Mouse (Mus musculus) B cell, adult 2 months (primary cell): Measurements from ENCODE around the gene Akap5.

Source experiments
- DNase-seq, 2 experiments: peaks; one replicate each; pipeline ENCODE4 v3.0.0; 2022

Gene Akap5

DNA sequence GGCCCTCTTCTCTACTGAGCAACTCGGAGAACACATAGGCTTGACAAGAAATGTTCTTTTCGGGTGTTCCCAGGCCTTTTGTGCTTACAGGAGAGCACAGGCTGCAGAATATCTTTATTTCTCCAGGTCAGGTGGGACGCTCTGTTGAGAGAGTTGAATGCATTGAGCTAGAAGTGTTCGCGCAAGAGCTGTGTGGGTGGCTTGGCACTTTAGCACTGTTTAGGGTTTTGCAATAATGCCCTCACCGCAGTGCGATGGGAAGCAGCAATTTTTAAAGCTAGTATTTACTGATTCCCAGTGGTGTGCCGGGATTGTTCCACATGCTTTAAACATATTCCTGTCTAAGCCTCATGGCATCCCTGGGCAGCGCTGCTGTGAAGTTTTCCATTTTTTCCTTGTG, 13.5 kb upstream of the Akap5 start:
- no peak for DNase-seq

- DNase-seq: no peak
Measured at GRCm38 (mm10) chr12:76311951-76312350, 12.7 kb upstream of the Akap5 start.

GRCm38 (mm10) chr12:76318282-76319212, 6.1 kb upstream of the Akap5 start:
- DNase-seq: peak; percentile 72 to 75

GRCm38 (mm10) chr12:76326437-76327220, 1.9 kb downstream of the Akap5 start:
- DNase-seq: no peak

DNA sequence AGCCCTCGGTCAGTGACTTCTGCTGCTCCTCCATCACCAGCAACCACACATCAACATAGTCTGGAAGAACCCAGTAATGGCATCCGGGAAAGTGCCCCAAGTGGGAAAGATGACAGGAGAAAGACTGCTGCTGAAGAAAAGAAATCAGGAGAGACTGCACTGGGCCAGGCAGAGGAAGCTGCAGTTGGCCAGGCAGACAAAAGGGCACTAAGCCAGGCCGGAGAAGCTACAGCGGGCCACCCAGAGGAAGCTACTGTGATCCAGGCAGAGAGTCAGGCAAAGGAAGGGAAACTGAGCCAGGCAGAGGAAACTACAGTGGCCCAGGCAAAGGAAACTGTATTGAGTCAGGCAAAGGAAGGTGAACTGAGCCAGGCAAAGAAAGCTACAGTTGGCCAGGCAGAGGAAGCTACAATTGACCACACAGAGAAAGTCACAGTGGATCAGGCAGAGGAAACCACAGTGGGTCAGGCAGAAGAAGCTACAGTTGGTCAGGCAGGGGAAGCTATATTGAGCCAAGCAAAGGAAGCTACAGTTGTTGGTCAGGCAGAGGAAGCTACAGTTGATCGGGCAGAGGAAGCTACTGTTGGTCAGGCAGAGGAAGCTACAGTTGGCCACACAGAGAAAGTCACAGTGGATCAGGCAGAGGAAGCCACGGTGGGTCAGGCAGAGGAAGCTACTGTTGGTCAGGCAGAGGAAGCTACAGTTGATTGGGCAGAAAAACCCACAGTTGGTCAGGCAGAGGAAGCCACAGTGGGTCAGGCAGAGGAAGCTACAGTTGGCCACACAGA, 4.1 kb downstream of the Akap5 start:
- peak; percentile 17 to 21 for DNase-seq

GRCm38 (mm10) chr12:76333688-76334087, 9.0 kb downstream of the Akap5 start:
- DNase-seq: no peak

- no peak for DNase-seq
Measured at GRCm38 (mm10) chr12:76335641-76336040, 10.9 kb downstream of the Akap5 start.

DNA sequence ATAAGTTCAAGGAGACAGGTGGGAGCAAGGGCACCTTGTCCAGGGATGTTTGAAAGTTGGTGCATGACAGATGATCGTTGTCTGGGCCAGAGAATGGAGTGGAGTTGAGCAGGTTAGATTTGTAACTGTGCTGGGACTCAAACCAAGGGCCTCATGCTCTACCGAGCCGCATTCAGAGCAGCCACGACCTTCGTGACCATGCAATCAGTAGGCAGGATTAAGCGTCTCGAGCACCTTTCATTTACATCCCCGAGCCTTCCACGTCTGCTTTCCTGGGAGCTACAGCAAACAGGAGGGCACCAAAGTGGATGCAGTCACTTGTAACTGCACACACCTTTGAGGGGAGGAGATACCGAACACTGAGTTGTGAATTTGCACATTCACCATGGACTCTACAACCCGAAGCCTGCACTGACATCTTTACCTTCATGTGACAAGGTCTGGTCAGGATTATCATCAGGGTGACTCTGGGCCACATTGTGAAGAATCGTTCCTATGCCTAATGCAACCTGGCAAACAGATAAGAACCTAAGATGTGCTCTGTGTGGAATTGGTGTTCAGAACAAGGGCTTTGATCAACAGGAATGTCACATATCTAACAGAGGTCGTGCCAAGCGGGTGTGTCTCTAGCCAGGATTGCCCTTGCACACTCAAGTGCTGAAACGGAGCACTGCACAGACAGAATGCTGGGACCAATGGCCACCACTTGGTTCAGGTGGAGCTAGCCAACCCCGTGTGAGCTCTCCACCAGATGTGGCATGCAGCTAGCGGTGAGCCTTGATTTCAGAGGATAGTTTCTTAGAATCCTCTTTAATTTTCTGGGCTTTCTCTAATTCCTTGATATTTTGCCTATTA, 11.6 kb downstream of the Akap5 start:
- DNase-seq: no peak

- DNase-seq: peak; percentile 81 to 83
Measured at GRCm38 (mm10) chr12:76341080-76341479, 16.4 kb downstream of the Akap5 start.

DNA sequence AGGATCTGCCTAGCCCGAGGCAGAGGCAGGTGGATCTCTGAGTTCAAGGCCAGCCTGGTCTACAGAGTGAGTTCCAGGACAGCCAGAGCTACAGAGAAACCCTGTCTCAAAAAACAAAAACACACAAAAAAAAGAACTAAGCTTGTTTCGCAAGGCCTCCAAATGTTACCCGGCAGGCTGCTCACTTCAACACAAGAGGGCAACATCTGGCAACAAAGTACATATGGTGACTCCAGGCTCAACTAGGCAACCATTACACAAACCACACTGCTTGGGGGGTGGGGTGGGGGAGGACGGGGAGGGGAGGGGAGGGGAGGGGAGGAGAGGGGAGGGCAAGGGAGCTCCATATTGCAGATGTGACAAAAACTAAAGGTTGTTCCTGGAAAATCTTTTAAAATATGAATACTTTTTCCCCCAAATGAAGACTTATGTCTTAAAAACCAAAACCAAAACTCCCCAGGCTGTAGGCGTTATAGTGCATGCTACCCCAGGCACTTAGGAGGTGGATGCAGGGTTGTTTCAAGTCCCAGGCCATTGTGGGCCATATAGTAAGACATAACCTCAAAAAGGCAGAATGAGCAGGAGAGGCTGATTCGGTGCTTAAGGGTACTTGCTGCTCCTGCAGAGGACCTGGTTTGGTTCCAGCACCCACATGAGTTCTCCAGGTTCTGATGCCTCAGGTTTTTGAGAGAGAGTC, 21.2 kb downstream of the Akap5 start:
- DNase-seq: peak; percentile 35 to 36

GRCm38 (mm10) chr12:76349680-76350220, 25.1 kb downstream of the Akap5 start:
- no peak for DNase-seq

DNA sequence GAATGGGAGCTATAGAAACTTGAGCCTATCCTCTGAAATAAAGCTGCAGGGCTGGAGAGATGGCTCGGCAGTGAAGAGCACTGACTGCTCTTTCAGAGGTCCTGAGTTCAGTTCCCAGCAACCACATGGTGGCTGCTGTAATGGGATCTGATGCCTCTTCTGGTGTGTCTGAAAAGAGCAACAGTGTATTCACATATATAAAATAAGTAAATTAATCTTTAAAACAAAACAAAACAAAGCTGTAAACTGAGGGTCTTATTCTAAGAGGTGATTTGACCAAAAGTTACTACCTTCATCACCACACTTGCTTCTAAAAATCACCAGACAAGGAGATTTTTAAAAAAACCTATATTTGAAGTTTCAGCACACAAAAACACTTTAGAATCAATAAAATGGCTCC, 36.2 kb downstream of the Akap5 start:
- no peak for DNase-seq

DNA sequence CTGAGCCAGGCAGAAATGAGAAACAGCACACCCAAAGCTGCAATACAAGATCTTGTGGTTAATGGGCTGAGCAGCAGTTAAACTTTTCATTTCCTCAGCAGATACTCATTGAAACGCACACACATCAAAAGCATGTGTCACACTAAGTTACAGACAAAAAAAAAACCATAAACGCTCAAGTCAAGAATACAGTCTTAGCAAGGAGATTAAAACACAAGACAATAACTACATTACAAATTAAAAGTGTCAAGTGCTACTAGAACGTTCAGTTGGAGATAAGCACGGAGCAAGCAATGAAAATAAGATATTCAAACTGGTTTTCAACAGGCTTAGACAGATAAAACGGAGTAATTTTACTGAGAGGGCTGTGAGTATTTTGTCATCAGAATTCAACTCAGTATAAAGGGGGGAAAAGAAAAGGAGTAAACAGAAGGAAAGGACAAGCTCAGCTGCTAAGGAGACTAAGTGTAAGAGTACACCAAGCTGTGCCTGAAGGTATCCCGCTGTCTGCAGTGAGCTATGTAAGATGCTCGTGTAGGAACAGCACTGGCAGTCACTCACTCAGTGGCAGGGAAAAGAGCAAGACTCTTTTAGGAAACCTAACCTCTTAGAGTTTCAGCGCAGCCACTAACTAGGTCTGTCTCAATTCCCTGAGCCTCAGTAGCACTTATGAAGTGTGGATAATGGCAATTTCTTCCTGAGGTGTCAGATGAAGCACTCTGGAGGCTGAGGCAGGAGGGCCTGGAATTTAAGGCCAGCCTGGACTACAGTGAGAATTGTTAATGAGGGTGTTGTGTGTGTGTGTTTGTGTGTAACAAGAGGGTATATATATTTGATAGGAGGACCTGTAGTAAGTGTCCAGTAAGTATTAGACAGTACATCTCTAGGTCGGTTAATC, 37.0 kb downstream of the Akap5 start:
- no peak for DNase-seq

GRCm38 (mm10) chr12:76362303-76362676, 37.6 kb downstream of the Akap5 start:
- DNase-seq: peak; percentile 32 to 36

DNA sequence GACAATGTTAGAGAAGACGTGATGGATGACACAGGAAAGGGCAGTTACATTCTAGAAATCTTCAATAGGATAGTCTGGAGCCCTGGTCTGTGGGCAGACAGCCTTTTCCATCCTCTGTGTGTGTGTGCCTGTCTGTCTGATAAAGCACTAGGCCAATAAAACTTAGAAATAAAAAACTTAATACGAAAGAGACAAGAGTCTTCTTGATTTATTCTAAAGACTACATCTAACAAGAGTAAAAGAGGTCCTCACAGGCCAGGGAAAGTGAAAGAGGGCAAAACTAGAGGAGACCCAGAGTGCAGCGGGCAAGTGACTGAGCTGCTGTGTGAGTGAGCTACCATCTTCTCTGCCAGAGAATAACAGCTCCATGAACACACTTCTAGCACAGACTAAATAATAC, 41.6 kb downstream of the Akap5 start:
- DNase-seq: no peak

DNA sequence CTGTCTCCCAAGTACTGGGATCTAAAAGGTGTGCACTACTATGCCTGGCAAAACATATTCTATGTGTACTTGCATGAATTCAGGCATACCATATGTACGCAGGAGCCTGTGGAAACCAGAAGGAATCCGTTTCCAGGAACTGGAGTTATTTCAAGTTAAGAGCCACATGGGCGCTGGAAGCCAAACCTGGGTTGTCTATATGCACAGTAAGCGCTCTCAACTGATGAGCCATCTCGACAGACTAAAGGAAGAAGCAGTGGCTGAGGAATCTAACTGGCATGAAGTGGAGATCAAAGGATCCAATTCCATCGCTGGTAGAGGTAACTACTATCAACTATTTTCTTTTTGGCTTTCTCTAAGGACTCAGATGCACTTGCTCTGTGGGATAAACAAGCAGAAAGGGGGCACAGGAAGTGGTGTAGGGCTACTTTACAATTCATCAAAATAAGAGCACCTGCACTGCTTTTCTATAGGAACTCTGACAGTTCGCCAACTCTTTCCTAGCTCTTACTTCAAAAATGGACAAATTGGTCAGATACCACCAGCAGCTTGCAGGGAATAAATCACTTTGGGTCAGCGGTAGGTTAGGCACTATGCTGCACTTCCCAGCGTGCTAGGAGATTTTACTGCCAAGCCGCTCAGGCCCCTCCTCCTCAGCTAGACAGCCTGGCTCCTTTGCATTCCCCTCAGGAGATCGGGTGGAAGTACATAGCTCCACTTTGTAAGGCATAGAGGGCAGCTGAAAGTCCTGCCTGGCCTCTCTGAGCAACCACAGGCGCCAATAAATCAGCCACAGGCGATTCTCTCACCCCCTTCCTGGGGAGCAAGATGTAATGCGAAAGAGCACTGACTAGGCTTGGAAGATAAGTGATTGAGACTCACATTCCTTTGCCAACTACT, 42.7 kb downstream of the Akap5 start:
- DNase-seq: peak; percentile 26 to 29

DNA sequence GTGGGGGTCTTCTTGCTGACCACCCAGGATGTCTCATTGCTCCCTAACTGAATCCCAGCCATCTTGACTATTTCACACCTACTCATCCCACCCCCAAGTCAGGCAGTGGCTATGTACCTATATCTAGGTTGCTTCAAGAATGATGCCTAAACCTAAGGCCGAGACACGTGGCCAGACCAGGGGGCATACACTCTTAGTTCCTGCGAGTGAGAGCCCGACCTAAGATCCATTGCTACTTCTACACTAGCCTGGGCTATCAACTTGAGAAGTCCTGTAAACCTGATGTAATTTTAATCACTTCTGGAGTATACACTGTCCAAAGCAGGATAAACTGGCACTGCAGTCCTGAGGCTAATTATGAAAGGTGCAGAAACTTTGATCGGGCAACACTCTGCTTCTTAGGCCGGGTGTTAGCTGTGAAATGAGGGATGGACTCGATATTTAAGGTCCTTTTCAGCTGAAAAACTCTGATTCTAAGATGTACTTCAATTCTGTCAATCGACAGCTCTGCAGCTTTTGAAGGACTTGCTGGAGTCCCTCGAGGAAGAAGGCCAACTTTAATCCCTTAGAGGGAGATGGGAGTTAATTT, 43.6 kb downstream of the Akap5 start:
- DNase-seq: peak in 1 of 2 experiments; percentile 25

DNA sequence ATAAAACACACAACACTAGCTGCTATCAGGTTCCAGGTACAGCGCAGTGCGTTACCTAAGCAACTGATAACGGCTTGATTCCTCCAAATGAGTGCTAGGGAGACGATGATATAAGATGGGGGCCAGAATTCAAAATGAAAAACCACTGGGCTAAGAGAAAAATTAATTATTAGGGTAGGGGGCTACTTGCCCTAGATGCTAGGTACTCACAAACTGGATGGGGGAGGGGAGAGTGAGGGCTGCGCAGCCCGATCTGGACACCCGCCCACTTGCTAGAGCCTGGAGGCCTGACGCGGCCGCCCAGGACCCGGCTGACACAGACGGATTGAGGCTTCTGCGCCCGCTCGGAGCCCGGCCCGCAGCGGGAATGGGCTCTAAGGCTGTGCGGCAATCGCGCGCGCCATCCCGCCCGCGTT, 44.1 kb downstream of the Akap5 start:
- no peak for DNase-seq
